Mouse (Mus musculus) kidney, adult 9 months (tissue): ENCODE data around the gene Gm49416.
"Not testable (repeated sequence)": the region's sequence is repeated elsewhere in the genome, so short reads cannot be mapped to it uniquely, and the experiment has no call there.

Experiments used
- DNase-seq: peaks from one replicate; pipeline ENCODE4 v3.0.0; 2022

The Gm49416 gene

GRCm38 (mm10) chr19:8880311-8881033 lies 8.3 kb upstream of the Gm49416 start, which contains the start of gene Uqcc3:
Gene Uqcc3 (minus strand): TSS chr19:8880923.
- peak; percentile 94 for DNase-seq

- no peak for DNase-seq
These were observed 7.7 kb upstream of the Gm49416 start for GRCm38 (mm10) chr19:8881034-8881392.

GRCm38 (mm10) chr19:8883616-8884015 lies 5.1 kb upstream of the Gm49416 start, which contains the start of the genes Lbhd1 and Gm49403:
Gene Lbhd1 (plus strand): TSS chr19:8883732.
Gene Gm49403 (plus strand): TSS chr19:8883930.
- no peak for DNase-seq

GRCm38 (mm10) chr19:8886916-8887584 lies 1.7 kb upstream of the Gm49416 start:
- DNase-seq = no peak

- no peak for DNase-seq
These were observed 902 bp upstream of the Gm49416 start for GRCm38 (mm10) chr19:8887585-8888463.

GRCm38 (mm10) chr19:8892829-8893766 lies 4.4 kb downstream of the Gm49416 start, which contains the start of gene Ints5:
Gene Ints5 (plus strand): TSS chr19:8893005.
- DNase-seq = peak; percentile 84

- DNase-seq = no peak
These were observed 6.8 kb downstream of the Gm49416 start for GRCm38 (mm10) chr19:8895397-8895960.

GRCm38 (mm10) chr19:8896231-8896630 lies 7.5 kb downstream of the Gm49416 start:
- DNase-seq = not testable (repeated sequence)

GRCm38 (mm10) chr19:8897211-8897864 lies 8.6 kb downstream of the Gm49416 start:
- peak; percentile 65 for DNase-seq

GRCm38 (mm10) chr19:8897865-8898495 lies 9.3 kb downstream of the Gm49416 start, which contains the start of gene Ganab:
Gene Ganab (plus strand): TSS chr19:8898071.
- DNase-seq = peak; percentile 97

GRCm38 (mm10) chr19:8898576-8898975 lies 9.8 kb downstream of the Gm49416 start:
- DNase-seq = no peak

GRCm38 (mm10) chr19:8899079-8899478 lies 10.4 kb downstream of the Gm49416 start:
- no peak for DNase-seq

GRCm38 (mm10) chr19:8903412-8903811 lies 14.7 kb downstream of the Gm49416 start:
- no peak for DNase-seq

- no peak for DNase-seq
These were observed 19.8 kb downstream of the Gm49416 start for GRCm38 (mm10) chr19:8908531-8908930.

GRCm38 (mm10) chr19:8911810-8912209 lies 23.1 kb downstream of the Gm49416 start:
- no peak for DNase-seq

- DNase-seq = no peak
These were observed 25.5 kb downstream of the Gm49416 start for GRCm38 (mm10) chr19:8914212-8914611.

GRCm38 (mm10) chr19:8919000-8919399 lies 30.3 kb downstream of the Gm49416 start:
- DNase-seq = no peak

GRCm38 (mm10) chr19:8919684-8920072 lies 31.0 kb downstream of the Gm49416 start:
- no peak for DNase-seq

GRCm38 (mm10) chr19:8920073-8920736 lies 31.5 kb downstream of the Gm49416 start, which contains the start of gene B3gat3:
Gene B3gat3 (plus strand): TSS chr19:8920374.
- DNase-seq = peak; percentile 98

- peak; percentile 53 for DNase-seq
These were observed 32.1 kb downstream of the Gm49416 start for GRCm38 (mm10) chr19:8920836-8921291.
